Mouse (Mus musculus) thymus, adult 2 months (tissue): Measurements from ENCODE around the gene Gm4767. TPM values are rescaled to one million over a fixed set of nuclear protein-coding genes. Genes with fewer than 3 reads are reported as not detected.
A peak's percentile ranks its signal among the peaks of the same experiment; 100 is the strongest.
"Not testable (repeated sequence)": the region's sequence is repeated elsewhere in the genome, so short reads cannot be mapped to it uniquely, and the experiment has no call there.

Source experiments
- DNase-seq: peaks from one replicate; pipeline ENCODE4 v3.0.0; 2021
- H3K27ac ChIP-seq: fragments of 200-500 bp; 2 replicates; pipeline ENCODE4 v1.5.1; 2012; ENCODE audit warnings: low read length, control low read depth; ENCODE audit not compliant: control insufficient read depth, insufficient read depth
- H3K27me3 ChIP-seq: fragments of 200-500 bp; 2 replicates; pipeline ENCODE4 v1.6.1; 2012; ENCODE audit warnings: mild to moderate bottlenecking, low read length, moderate library complexity, mixed read lengths; ENCODE audit not compliant: control insufficient read depth, insufficient read depth
- H3K36me3 ChIP-seq: fragments of 200-500 bp; 2 replicates; pipeline ENCODE4 v1.6.1; 2012; ENCODE audit warnings: mild to moderate bottlenecking, low read length, moderate library complexity; ENCODE audit not compliant: control insufficient read depth, insufficient read depth
- H3K4me1 ChIP-seq: fragments of 200-500 bp; replicated peaks from 2 replicates; pipeline ENCODE4 v1.6.1; 2012; ENCODE audit warnings: low read length; ENCODE audit not compliant: control insufficient read depth, insufficient read depth
- H3K4me3 ChIP-seq: fragments of 200-500 bp; 2 replicates; pipeline ENCODE4 v1.5.1; 2012; ENCODE audit warnings: mild to moderate bottlenecking, low read length, control low read depth, moderate library complexity; ENCODE audit not compliant: control insufficient read depth, insufficient read depth
- WGBS: fragments of 180-500 bp; shearing (Covaris S2); methylation state at CpG from one replicate; pipeline ENCODE4 v1.1.7; 2018; 5-methylcytosine and 5-hydroxymethylcytosine counted together
- polyA plus RNA-seq: library from polyadenylated mRNA; depleted of rRNA; stranded (reverse); fragments of >200 nt; gene quantifications from 2 replicates; pipeline ENCODE4 v1.2.3, GENCODE M21; 2012; rRNA removed

The Gm4767 gene
- polyA plus RNA-seq: not detected in 2 replicates

GRCm38 (mm10) chr10:81811899-81812298 lies at the start of gene Gm4767:
TSS of gene Gm4767 (plus strand) at chr10:81812186.
- H3K27me3 ChIP-seq, H3K4me1 ChIP-seq, H3K27ac ChIP-seq, H3K4me3 ChIP-seq, H3K36me3 ChIP-seq: not testable (repeated sequence)
- WGBS: 27% methylated on average over 18 of the region's 20 CpGs
- DNase-seq: peak; percentile 0

DNA sequence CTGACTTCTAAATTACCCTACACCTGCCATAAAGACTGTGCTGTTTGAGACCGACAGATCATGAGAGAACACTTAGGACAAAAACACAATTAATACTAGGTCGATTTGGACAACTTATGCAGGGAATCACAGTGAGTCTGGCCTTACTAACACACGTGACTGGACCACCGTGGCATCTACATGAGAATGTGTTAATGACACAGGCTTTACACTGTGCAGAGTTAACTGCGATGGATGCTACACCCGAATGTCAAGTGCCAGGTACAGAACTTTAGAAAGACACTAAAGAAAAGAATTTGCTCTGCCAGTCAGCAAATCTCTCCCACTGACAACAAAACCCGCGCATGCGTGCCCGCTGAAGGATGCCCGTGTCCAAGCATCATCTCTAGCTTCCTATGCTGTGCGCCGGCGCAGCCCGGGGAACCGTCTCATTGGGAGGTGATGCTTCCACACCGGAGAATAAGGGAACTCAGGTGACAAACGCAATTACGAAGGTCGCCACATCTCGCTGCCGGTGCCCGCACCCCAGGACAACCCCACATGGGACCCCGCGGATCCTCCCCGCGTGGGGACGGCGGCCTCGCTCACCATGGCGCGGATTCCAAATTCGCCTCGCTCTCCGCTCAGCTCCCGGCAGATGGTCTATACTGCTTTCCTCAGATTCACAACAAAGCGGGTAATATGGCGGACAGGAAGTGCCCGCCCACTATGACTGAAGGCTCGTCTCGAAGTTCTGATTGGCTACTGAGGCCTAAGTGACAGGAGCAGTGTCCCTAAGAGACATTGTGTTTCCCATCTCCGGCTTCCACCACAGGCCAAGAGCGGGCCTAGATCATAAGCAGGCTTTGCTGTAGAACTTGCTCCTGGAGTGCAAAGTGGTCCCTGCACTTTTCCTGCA lies 41.2 kb upstream of the Gm4767 start, which contains the start of gene Gm3055:
TSS of gene Gm3055 (minus strand) at position 656 of the 898 bp plus-strand sequence.
- H3K36me3 ChIP-seq, H3K4me3 ChIP-seq, H3K4me1 ChIP-seq, H3K27ac ChIP-seq, H3K27me3 ChIP-seq, DNase-seq: not testable (repeated sequence)
- no CpG with 5 or more reads among the region's 43 CpGs for WGBS

GRCm38 (mm10) chr10:81771404-81771777 lies 40.6 kb upstream of the Gm4767 start:
- DNase-seq, H3K4me3 ChIP-seq, H3K36me3 ChIP-seq, H3K4me1 ChIP-seq, H3K27me3 ChIP-seq, H3K27ac ChIP-seq: not testable (repeated sequence)
- WGBS: no CpG with 5 or more reads among the region's 3 CpGs

DNA sequence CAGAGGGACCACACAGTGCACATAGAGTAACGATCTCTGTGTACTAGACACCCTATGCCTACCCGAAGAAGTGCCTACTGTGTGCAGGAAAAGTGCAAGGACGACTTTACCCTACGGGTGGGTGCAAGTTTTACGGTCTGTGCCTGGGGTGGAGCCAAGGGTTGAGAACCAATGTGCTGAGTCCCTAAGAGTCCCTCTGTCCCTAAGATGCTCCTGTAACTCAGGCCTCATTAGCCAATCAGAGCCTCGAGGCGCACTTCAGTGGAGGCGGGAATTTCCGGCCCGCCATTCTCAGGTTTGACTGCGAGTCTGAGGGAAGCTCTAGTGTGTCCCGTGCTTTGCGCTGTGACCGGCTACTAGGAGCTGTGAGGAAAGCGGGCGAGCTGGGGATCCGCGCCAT lies 34.2 kb downstream of the Gm4767 start:
- not testable (repeated sequence) for H3K27ac ChIP-seq, H3K36me3 ChIP-seq, H3K4me3 ChIP-seq, H3K4me1 ChIP-seq, DNase-seq, H3K27me3 ChIP-seq
- WGBS: no CpG with 5 or more reads among the region's 18 CpGs

- peak; percentile 1 for DNase-seq
- WGBS: 37% methylated on average over 5 of the region's 49 CpGs
- H3K4me3 ChIP-seq: not testable (repeated sequence)
Measured at GRCm38 (mm10) chr10:81863409-81864407, 51.7 kb downstream of the Gm4767 start, which contains the start of gene Gm32687. TSS of gene Gm32687 (plus strand) at chr10:81863934.

More at GRCm38 (mm10) chr10:81863409-81864407, 51.7 kb downstream of the Gm4767 start, which contains the start of gene Gm32687:
- H3K27me3 ChIP-seq, H3K4me1 ChIP-seq, H3K36me3 ChIP-seq, H3K27ac ChIP-seq: not testable (repeated sequence)

Other genes with a start within 250 kb of the Gm4767 start
- 100 and 115 TPM in 2 replicates for gene Tle2, start 237.6 kb upstream of the Gm4767 start, polyA plus RNA-seq
- gene Tle6, start 211.1 kb upstream of the Gm4767 start, polyA plus RNA-seq: 22.5 and 28.8 TPM in 2 replicates
- 2.8 and 3.3 TPM in 2 replicates for gene BC025920, start 205.9 kb upstream of the Gm4767 start, polyA plus RNA-seq
- 81.9 and 84.7 TPM in 2 replicates for gene Sirt6, start 184.4 kb upstream of the Gm4767 start, polyA plus RNA-seq
- 16.3 and 19.1 TPM in 2 replicates for gene Ankrd24, start 183.6 kb upstream of the Gm4767 start, polyA plus RNA-seq
- 0.75 and 0.94 TPM in 2 replicates for gene Gm10778, start 163.1 kb upstream of the Gm4767 start, polyA plus RNA-seq
- 1.4 and 1.8 TPM in 2 replicates for gene Zfp433, start 107.4 kb upstream of the Gm4767 start, polyA plus RNA-seq
- 0.22 and 0.24 TPM in 2 replicates for gene Gm3055, start 41.0 kb upstream of the Gm4767 start, polyA plus RNA-seq
- gene Gm32687, start 51.7 kb downstream of the Gm4767 start, polyA plus RNA-seq: 0.57 and 0.89 TPM in 2 replicates
- gene Zfp781, start 118.3 kb downstream of the Gm4767 start, polyA plus RNA-seq: 0.15 TPM in 1 of 2 replicates, not detected in the other
- 3.5 and 5.4 TPM in 2 replicates for gene Zfp873, start 235.9 kb downstream of the Gm4767 start, polyA plus RNA-seq